Mouse (Mus musculus) hindbrain, embryonic 15.5 days (tissue): ENCODE data around the gene St3gal6. TPM values are rescaled to one million over a fixed set of nuclear protein-coding genes. Genes with fewer than 3 reads are reported as not detected.

ENCODE experiments used
- ATAC-seq: fragments of 200-750 bp; cut with Nextera tagmentation; 2 replicates; pipeline ENCODE4 v1.8.0; 2017; ENCODE audit warnings: low read depth, moderate number of reproducible peaks, moderate TSS enrichment; ENCODE audit not compliant: low FRiP score
- H3K27ac ChIP-seq: fragments of 300-500 bp; sonication (generic); replicated peaks from 2 replicates; pipeline ENCODE4 v1.5.1; 2015; ENCODE audit warnings: mild to moderate bottlenecking, inconsistent platforms
- H3K27me3 ChIP-seq: fragments of 300-500 bp; sonication (generic); 2 replicates; pipeline ENCODE4 v1.6.1; 2015; ENCODE audit warnings: control low read depth, inconsistent platforms
- H3K36me3 ChIP-seq: fragments of 300-500 bp; sonication (generic); 2 replicates; pipeline ENCODE4 v1.6.1; 2015; ENCODE audit warnings: control low read depth, inconsistent platforms
- H3K4me1 ChIP-seq: fragments of 300-500 bp; sonication (generic); replicated peaks from 2 replicates; pipeline ENCODE4 v1.6.1; 2015; ENCODE audit warnings: control low read depth, inconsistent platforms
- H3K4me2 ChIP-seq: fragments of 300-500 bp; sonication (generic); 2 replicates; pipeline ENCODE4 v1.6.1; 2015; ENCODE audit warnings: moderate library complexity, mild to moderate bottlenecking, inconsistent platforms
- H3K4me3 ChIP-seq: fragments of 300-500 bp; sonication (generic); 2 replicates; pipeline ENCODE4 v1.5.1; 2015; ENCODE audit warnings: mild to moderate bottlenecking, inconsistent platforms
- H3K9ac ChIP-seq: fragments of 300-500 bp; sonication (generic); 2 replicates; pipeline ENCODE4 v1.6.1; 2015; ENCODE audit warnings: inconsistent platforms
- H3K9me3 ChIP-seq: fragments of 300-500 bp; sonication (generic); 2 replicates; pipeline ENCODE4 v1.6.1; 2016; ENCODE audit warnings: control low read depth, inconsistent platforms
- WGBS: fragments of 180-500 bp; shearing (Covaris S2); methylation state at CpG from one replicate; pipeline ENCODE4 v1.1.7; 2015; 5-methylcytosine and 5-hydroxymethylcytosine counted together
- polyA plus RNA-seq: library from polyadenylated mRNA; unstranded; fragments of >200 nt; fragmentation: Nextera tagmentation; extraction: Ambion mirVana; gene quantifications from 2 replicates; pipeline ENCODE4 v1.2.1, GENCODE M21; 2015

Gene St3gal6
- 13.2 and 14.2 TPM in 2 replicates for polyA plus RNA-seq

- Histone ChIP-seq H3K27me3 (0 out of 2 replicates have a peak, but pooled peaks cover 3% of the 10 kb centered on the region), H3K9me3 (no peaks in the 10 kb centered on the region), H3K4me1 (peaks cover 5% of the 10 kb centered on the region), H3K9ac (peak within 1 kb of the TSS; percentile 79), H3K27ac (peak within 1 kb of the TSS; percentile 73), H3K36me3 (no peaks in the 10 kb centered on the region), H3K4me3 (peak within 1 kb of the TSS; percentile 87), H3K4me2 (peak within 1 kb of the TSS; percentile 97)
- ATAC-seq = no peak
- 88% methylated on average over 12 of the region's 12 CpGs for WGBS
Measured at GRCm38 (mm10) chr16:58523972-58524850, at the start of gene St3gal6. St3gal6 (minus strand) TSS chr16:58524243.

GRCm38 (mm10) chr16:58570694-58571264 lies 46.7 kb upstream of the St3gal6 start:
- Histone ChIP-seq H3K27ac (no peak overlapping the region), H3K9me3 (no peaks in the 10 kb centered on the region), H3K36me3 (no peaks in the 10 kb centered on the region), H3K4me2 (no peak overlapping the region), H3K27me3 (no peaks in the 10 kb centered on the region), H3K4me3 (no peak overlapping the region), H3K4me1 (no peaks in the 10 kb centered on the region), H3K9ac (no peak overlapping the region)
- ATAC-seq = no peak

GRCm38 (mm10) chr16:58561196-58561595 lies 37.2 kb upstream of the St3gal6 start:
- no peaks in the 10 kb centered on the region for H3K36me3 ChIP-seq
- H3K9me3 ChIP-seq = no peaks in the 10 kb centered on the region
- no peak overlapping the region for H3K4me3 ChIP-seq
- H3K4me2 ChIP-seq = no peak overlapping the region
- WGBS = 85% methylated on average over 2 of the region's 2 CpGs
- H3K27ac ChIP-seq = no peak overlapping the region
- no peaks in the 10 kb centered on the region for H3K27me3 ChIP-seq
- H3K9ac ChIP-seq = no peak overlapping the region
- H3K4me1 ChIP-seq = no peaks in the 10 kb centered on the region
- ATAC-seq = no peak

- Histone ChIP-seq H3K4me2 (no peak overlapping the region), H3K9ac (no peak overlapping the region), H3K4me1 (no peaks in the 10 kb centered on the region), H3K27me3 (no peaks in the 10 kb centered on the region), H3K27ac (no peak overlapping the region), H3K9me3 (no peaks in the 10 kb centered on the region), H3K36me3 (no peaks in the 10 kb centered on the region), H3K4me3 (no peak overlapping the region)
- 83% methylated on average over 4 of the region's 4 CpGs for WGBS
- ATAC-seq = no peak
Measured at GRCm38 (mm10) chr16:58556067-58556830, 32.2 kb upstream of the St3gal6 start.

GRCm38 (mm10) chr16:58554673-58555072 lies 30.6 kb upstream of the St3gal6 start:
- no peak overlapping the region for H3K4me3 ChIP-seq
- H3K4me2 ChIP-seq = no peak overlapping the region
- 79% methylated on average over 1 of the region's 1 CpGs for WGBS
- H3K4me1 ChIP-seq = no peaks in the 10 kb centered on the region
- no peaks in the 10 kb centered on the region for H3K27me3 ChIP-seq
- H3K36me3 ChIP-seq = no peaks in the 10 kb centered on the region
- H3K27ac ChIP-seq = no peak overlapping the region
- no peaks in the 10 kb centered on the region for H3K9me3 ChIP-seq
- no peak for ATAC-seq
- no peak overlapping the region for H3K9ac ChIP-seq

- H3K4me3 ChIP-seq = no peak overlapping the region
- no peaks in the 10 kb centered on the region for H3K27me3 ChIP-seq
- H3K4me1 ChIP-seq = no peaks in the 10 kb centered on the region
- no peaks in the 10 kb centered on the region for H3K36me3 ChIP-seq
- no peak overlapping the region for H3K4me2 ChIP-seq
- no peak overlapping the region for H3K9ac ChIP-seq
- no peaks in the 10 kb centered on the region for H3K9me3 ChIP-seq
- ATAC-seq = no peak
- 85% methylated on average over 2 of the region's 2 CpGs for WGBS
- no peak overlapping the region for H3K27ac ChIP-seq
Measured at GRCm38 (mm10) chr16:58548042-58548441, 24.0 kb upstream of the St3gal6 start.

GRCm38 (mm10) chr16:58546128-58546527 lies 22.1 kb upstream of the St3gal6 start:
- 78% methylated on average over 1 of the region's 1 CpGs for WGBS
- no peak overlapping the region for H3K4me3 ChIP-seq
- no peaks in the 10 kb centered on the region for H3K9me3 ChIP-seq
- H3K27me3 ChIP-seq = no peaks in the 10 kb centered on the region
- no peak overlapping the region for H3K27ac ChIP-seq
- no peak for ATAC-seq
- no peak overlapping the region for H3K9ac ChIP-seq
- no peaks in the 10 kb centered on the region for H3K36me3 ChIP-seq
- no peaks in the 10 kb centered on the region for H3K4me1 ChIP-seq
- no peak overlapping the region for H3K4me2 ChIP-seq

GRCm38 (mm10) chr16:58539490-58539889 lies 15.4 kb upstream of the St3gal6 start:
- H3K9me3 ChIP-seq = no peaks in the 10 kb centered on the region
- H3K27ac ChIP-seq = no peak overlapping the region
- no peak for ATAC-seq
- H3K36me3 ChIP-seq = no peaks in the 10 kb centered on the region
- H3K9ac ChIP-seq = no peak overlapping the region
- no peak overlapping the region for H3K4me2 ChIP-seq
- WGBS = 79% methylated on average over 1 of the region's 1 CpGs
- H3K4me1 ChIP-seq = no peaks in the 10 kb centered on the region
- no peak overlapping the region for H3K4me3 ChIP-seq
- H3K27me3 ChIP-seq = no peaks in the 10 kb centered on the region

GRCm38 (mm10) chr16:58539011-58539410 lies 15.0 kb upstream of the St3gal6 start:
- no peaks in the 10 kb centered on the region for H3K27me3 ChIP-seq
- H3K4me3 ChIP-seq = no peak overlapping the region
- ATAC-seq = no peak
- no peaks in the 10 kb centered on the region for H3K4me1 ChIP-seq
- no peak overlapping the region for H3K27ac ChIP-seq
- no peaks in the 10 kb centered on the region for H3K9me3 ChIP-seq
- no peaks in the 10 kb centered on the region for H3K36me3 ChIP-seq
- 62% methylated on average over 2 of the region's 2 CpGs for WGBS
- no peak overlapping the region for H3K9ac ChIP-seq
- no peak overlapping the region for H3K4me2 ChIP-seq

GRCm38 (mm10) chr16:58536076-58536475 lies 12.0 kb upstream of the St3gal6 start:
- Histone ChIP-seq H3K4me1 (no peaks in the 10 kb centered on the region), H3K27me3 (no peaks in the 10 kb centered on the region), H3K9ac (no peak overlapping the region), H3K9me3 (no peaks in the 10 kb centered on the region), H3K27ac (no peak overlapping the region), H3K4me3 (no peak overlapping the region), H3K36me3 (no peaks in the 10 kb centered on the region), H3K4me2 (no peak overlapping the region)
- ATAC-seq = no peak
- WGBS = 92% methylated on average over 2 of the region's 2 CpGs

GRCm38 (mm10) chr16:58535236-58535635 lies 11.2 kb upstream of the St3gal6 start:
- Histone ChIP-seq H3K27me3 (no peaks in the 10 kb centered on the region), H3K9me3 (no peaks in the 10 kb centered on the region), H3K36me3 (no peaks in the 10 kb centered on the region), H3K27ac (no peak overlapping the region), H3K4me2 (no peak overlapping the region), H3K4me1 (no peaks in the 10 kb centered on the region), H3K9ac (no peak overlapping the region), H3K4me3 (no peak overlapping the region)
- no peak for ATAC-seq
- 70% methylated on average over 5 of the region's 5 CpGs for WGBS
